In the genomic region with DNA sequence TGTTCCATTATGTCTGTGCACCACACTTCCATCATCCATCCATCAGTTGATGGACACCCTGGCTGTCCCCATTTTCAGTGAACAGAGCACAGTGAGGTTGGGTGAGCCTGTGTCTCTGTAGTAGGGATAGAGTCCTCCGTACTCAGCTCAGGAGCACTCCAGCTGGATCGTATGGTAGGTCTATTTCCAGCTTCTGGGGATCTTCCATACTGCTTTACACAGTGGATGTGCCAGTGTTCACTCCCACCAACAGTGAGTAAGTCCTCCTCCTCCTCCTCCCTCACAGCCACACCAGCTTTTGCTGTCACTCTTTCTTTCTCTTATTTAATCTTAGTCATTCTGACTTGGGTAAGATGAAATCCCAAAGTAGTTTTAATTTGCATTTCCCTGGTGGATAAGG, we compare ENCODE assay signal across 17 mouse cellular contexts.
A peak's percentile ranks its signal among the peaks of the same experiment; 100 is the strongest.
DNase-seq lines count a peak whose midpoint lies in the region.
"Had no signal": no experiment of that assay in that cellular context is flagged by ENCODE, and none has a peak within 500 bp of the region (broad histone marks: within the 10 kb centered on the region; RNA-seq: fewer than 3 reads in every experiment).

No protein-coding gene starts in this region.

- DNase-seq in layer of hippocampus, adult 8-10 months (ENCODE audit: low spot score in 2 of 2) = peak; percentile 21 to 26
- DNase-seq in layer of hippocampus, adult 11-12 months (ENCODE audit: low spot score) = no peak
- peak; percentile 86 for DNase-seq in brain, adult 2 months (ENCODE audit: low read depth, low spot score)
- DNase-seq in frontal cortex, postnatal 14 days (ENCODE audit: low spot score in 2 of 2) = peak; percentile 22 to 26
- peak; percentile 44 to 60 for DNase-seq in left cerebral cortex, postnatal 36 days (ENCODE audit: low spot score in 2 of 2)
- no peak for DNase-seq in ovary, postnatal 36 days (ENCODE audit: low spot score)
- DNase-seq in thymus, postnatal 4 days = no peak
- DNase-seq: adrenal gland, adult 2 months; B cell, adult 2 months; cerebellum, adult 11-12 months; cerebellum, postnatal 10 days; gastrocnemius, adult 2 months; kidney, adult 11 months; kidney, postnatal 36 days; liver; retina, postnatal 1 day; thymus, postnatal 36 days had no signal

- intact Hi-C loops in left cerebral cortex, postnatal 36 days (cut with DNase I) = no loop called here

Comparison
In these comparisons a context has a peak if more than half of its experiments do, and no peak if none do; other contexts are left out.
1. DNase-seq: peak in layer of hippocampus, adult 8-10 months (2 of 2), brain, adult 2 months (single experiment), frontal cortex, postnatal 14 days (2 of 2) and left cerebral cortex, postnatal 36 days (2 of 2); none in layer of hippocampus, adult 11-12 months (single experiment), ovary, postnatal 36 days (single experiment) and thymus, postnatal 4 days (single experiment).